Mouse (Mus musculus) lung, adult 2 months (tissue): ENCODE measurements around the gene Nrxn3. TPM values are rescaled to one million over a fixed set of nuclear protein-coding genes. Genes with fewer than 3 reads are reported as not detected.

Experiments used
- DNase-seq: peaks from one replicate; pipeline ENCODE4 v3.0.0; 2022
- H3K4me1 ChIP-seq: fragments of 200-500 bp; 2 replicates; pipeline ENCODE4 v1.6.1; 2011; ENCODE audit warnings: low read length; ENCODE audit not compliant: control insufficient read depth, insufficient read depth
- H3K4me3 ChIP-seq: fragments of 200-500 bp; replicated peaks from 2 replicates; pipeline ENCODE3; 2011; ENCODE audit warnings: low read depth, mild to moderate bottlenecking, control low read depth, low read length; ENCODE audit errors: extremely low read depth
- CTCF ChIP-seq: fragments of 200-500 bp; IDR thresholded peaks from 2 replicates; pipeline ENCODE4 v1.5.1; 2011; ENCODE audit warnings: mild to moderate bottlenecking, low read length, control low read depth; ENCODE audit not compliant: insufficient read depth
- POLR2A ChIP-seq: fragments of 200-500 bp; IDR thresholded peaks from 2 replicates; pipeline ENCODE4 v1.6.1; 2011; ENCODE audit warnings: low read depth, mild to moderate bottlenecking, control low read depth, low read length, borderline replicate concordance; ENCODE audit errors: extremely low read depth
- WGBS: fragments of 180-500 bp; shearing (Covaris S2); methylation state at CpG from one replicate; pipeline ENCODE4 v1.1.7; 2018; 5-methylcytosine and 5-hydroxymethylcytosine counted together
- polyA plus RNA-seq: library from polyadenylated mRNA; depleted of rRNA; stranded (reverse); fragments of >200 nt; gene quantifications from 2 replicates; pipeline ENCODE4 v1.2.3, GENCODE M21; 2012

Gene Nrxn3
- polyA plus RNA-seq, 1 experiment, result 0.30 TPM

DNA sequence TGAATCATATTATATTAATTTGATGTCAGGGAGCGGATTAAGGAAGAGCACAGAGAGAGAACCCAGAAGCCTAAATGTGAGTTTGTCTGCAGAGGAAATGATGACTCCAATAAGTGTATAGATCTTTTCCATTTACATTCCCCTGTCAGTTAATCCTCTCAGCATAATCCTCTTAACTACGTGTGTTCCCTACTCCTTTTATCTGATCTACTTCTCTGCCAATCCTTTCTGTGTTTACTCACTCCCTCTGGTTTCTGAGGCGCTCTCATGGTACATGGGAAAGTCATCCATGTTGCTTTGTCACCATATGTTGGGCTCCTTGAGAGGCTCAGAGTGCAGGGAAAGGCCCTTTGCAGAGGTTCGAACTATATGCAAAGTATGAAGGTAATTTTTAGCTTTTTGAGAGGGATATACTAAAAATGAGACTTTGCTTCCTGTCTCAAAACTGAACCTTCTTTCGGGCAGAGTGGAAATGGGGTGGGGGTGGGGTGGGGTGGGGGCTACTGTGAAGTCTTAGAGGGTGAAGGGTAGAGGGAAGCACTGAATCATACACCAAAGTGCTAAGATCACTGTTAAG, 350.6 kb downstream of the Nrxn3 start:
- TF ChIP-seq CTCF (no peak), POLR2A (no peak)
- 60% methylated on average over 5 of the region's 5 CpGs for WGBS
- Histone ChIP-seq H3K4me3 (no peak overlapping the region), H3K4me1 (no peaks in the 10 kb centered on the region)
- DNase-seq, result no peak

DNA sequence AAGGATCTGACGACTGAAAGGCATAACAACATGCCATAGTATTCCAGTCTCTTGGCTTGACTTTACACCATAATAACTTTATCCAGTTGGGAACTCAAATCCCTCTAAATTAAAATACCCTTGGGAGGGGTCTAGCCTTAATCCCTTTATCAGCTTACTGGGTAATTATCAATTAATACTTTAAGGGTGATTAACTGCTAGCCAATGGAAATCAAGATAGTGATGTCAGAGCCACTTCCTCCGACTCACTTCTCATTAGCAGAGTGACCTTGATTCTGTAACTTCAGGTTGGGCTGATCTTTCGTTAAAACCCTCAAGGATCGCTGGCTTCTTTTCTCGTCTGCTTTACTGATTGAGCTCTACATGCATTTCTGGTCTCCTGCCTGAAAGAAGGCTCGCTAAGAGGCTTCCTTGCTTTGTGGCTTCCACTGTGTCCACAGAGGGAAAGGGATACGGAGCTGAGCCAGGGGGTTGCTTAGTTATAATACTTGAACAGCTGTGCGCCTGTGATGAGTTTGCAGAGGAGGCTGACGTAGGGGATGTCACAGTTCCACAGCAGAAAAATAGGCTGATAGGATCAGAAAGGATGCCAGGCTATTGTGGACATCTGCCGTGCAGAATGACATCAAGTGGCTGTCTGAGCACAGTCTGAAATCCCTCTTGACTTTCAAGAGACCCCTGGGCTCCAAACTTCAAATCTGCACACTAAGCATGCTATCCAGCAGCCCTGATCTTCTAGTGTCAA, 352.0 kb downstream of the Nrxn3 start:
- Histone ChIP-seq H3K4me3 (no peak overlapping the region), H3K4me1 (no peaks in the 10 kb centered on the region)
- TF ChIP-seq CTCF (no peak), POLR2A (no peak)
- WGBS, result 44% methylated on average over 10 of the region's 10 CpGs
- DNase-seq, result no peak

DNA sequence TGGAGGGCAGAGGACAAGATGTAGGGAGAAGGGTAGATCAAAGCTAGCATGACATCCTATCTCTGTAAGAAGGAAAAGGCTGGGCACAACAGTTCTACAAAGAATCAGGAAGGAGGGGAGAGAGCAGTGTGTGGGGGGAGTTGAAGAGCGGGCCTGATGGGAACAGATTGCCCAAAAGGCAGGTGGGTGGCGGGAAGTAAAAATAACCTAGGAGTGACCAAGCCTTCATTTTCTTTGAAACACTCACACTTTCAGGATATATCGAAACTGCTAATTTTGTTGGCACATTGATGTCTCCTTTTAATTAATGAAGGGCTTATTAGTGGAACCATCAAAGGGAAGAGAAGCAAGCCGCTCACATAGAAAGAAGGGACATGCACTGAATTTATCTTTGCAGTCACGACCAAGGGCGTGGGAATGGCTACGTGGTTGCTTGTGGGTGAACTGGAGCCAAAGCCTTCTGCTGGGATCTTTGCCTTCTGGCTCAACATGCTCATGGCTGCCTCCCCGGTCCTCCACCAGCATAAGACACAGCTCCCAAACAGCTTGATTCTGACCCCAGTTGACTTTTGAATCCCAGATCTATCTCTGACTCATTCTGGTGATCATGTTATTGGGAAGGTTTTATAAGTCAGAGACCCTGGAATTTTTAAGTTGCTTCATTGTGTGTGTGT, 371.3 kb downstream of the Nrxn3 start:
- no peak for DNase-seq
- no peak overlapping the region for H3K4me3 ChIP-seq
- no peak for TF ChIP-seq CTCF
- TF ChIP-seq POLR2A, result no peak
- 72% methylated on average over 8 of the region's 8 CpGs for WGBS
- H3K4me1 ChIP-seq, result no peaks in the 10 kb centered on the region

DNA sequence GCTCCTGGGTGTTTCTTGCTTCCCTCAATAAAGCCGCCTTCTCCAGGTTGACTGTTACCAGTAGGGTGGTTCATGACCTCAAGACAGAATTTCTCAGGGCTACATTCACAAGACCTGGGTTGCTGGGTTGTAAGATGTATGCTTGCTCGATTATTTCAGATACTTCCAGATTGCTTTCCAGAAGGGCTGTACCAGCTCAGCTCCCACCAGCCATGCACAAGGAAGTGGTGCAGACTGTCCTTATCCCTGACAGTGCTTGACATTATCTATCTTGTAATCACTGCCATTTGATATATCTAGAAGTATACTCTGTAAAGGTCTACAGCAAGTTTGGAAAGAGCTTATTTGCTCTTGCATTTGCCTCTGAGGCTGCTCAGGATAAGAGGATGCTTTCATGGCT, 374.9 kb downstream of the Nrxn3 start:
- no peak for TF ChIP-seq CTCF
- no peak for TF ChIP-seq POLR2A
- no peak for DNase-seq

DNA sequence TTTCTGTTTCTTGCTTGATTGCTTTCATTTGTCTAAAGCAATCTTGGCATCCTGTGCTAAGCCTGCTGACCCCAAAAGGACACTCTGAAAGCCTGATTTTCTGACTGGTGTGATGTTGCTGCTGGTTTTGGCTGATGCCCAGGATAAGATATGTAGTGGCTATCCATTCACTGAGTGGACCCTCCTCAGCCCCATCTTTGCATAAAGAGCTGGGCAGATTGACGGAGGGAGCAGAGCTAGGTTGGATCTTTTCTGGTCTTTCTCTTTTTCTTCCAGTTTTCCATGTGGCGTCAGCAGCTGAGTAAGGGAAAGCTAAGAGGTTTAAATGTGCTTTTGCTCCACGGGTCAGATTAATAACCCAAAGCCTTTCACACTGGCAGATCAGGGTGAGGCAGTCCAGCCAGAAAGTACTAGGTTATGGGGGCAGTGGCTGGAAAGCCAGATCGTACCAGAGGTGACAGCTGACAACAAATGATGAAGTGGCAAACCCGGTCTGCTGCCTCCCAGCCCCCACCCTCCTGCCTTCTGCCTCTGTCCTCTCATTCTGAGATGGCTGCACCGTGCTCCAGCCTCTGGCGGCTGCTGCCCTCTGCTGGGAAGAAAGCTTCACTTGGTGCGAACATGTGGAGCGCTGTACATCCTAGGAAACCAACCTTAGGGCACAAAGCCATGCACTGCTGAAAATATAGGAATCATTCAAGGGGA, 383.5 kb downstream of the Nrxn3 start:
- 12% methylated on average over 9 of the region's 9 CpGs for WGBS
- peak; percentile 39 for DNase-seq
- TF ChIP-seq POLR2A (no peak), CTCF (peak; percentile 51)
- Histone ChIP-seq H3K4me3 (no peak overlapping the region), H3K4me1 (no peaks in the 10 kb centered on the region; the same call in 1 of the 2 replicates)

More for the DNA sequence above, 374.9 kb downstream of the Nrxn3 start:
- Histone ChIP-seq H3K4me1 (no peaks in the 10 kb centered on the region), H3K4me3 (no peak overlapping the region)
- WGBS, result 75% methylated on average over 2 of the region's 2 CpGs

DNA sequence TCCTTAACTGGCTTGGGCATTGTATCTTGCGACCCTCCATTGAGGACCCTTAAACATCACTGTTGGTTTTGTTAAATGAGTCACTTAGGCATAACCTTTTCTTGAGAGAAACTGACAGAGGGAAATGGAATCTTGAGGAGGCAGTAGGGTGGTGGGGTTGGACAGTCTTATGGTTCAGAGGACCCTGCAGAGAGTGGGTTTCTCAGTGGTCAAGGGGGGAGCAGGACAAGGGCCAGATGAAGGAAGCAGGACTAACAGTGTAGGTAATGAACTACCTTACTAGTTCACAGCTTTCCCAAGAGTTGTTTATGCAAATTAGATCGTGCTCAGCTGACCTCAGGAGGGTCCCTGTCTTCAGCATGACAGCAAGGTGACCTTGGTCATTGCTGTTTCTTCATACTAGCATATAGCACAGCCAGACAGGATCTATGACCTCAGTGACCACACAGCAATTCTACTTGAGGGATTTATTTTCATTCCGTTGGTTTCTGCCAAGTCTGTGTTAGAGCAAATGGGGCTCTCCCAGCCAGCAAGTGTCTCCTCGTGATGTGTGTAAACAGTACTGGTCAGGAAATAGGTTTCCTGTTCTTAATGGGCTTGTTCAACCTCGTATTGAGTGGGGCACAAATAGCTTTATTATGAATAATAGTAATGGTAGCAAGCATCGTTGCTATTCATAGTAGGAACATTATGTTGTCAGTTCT, 384.4 kb downstream of the Nrxn3 start:
- 28% methylated on average over 6 of the region's 6 CpGs for WGBS
- TF ChIP-seq CTCF, result no peak
- no peak for TF ChIP-seq POLR2A
- H3K4me3 ChIP-seq, result no peak overlapping the region
- DNase-seq, result peak; percentile 5
- no peaks in the 10 kb centered on the region; the same call in 1 of the 2 replicates for H3K4me1 ChIP-seq

DNA sequence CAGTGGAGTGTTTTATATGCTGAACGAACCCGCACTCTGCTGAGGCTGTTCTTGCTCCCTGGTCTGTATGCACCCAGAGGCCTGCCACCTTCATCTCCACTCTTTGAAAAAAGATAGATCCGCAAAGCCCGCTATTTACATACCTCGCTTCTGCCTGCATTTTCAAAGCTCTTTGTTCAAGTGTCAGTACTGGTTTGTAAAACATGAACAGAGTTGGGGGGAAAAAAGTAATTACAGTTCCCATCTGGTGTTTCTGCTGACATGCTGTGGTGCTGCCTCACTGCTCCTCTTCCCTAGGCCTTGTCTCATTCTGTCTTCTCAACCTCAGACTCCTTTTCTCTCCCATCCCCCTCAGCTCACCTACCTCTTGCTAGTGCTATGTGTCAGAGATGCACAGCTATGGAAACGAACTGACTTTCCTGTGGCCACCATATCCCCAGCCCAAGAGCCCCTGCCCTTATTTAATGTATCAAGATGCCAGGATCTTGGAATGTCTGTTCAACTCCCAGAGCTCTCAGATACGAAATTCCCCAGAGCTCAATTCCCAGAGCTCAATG, 387.2 kb downstream of the Nrxn3 start:
- H3K4me3 ChIP-seq, result no peak overlapping the region
- 75% methylated on average over 7 of the region's 7 CpGs for WGBS

DNA sequence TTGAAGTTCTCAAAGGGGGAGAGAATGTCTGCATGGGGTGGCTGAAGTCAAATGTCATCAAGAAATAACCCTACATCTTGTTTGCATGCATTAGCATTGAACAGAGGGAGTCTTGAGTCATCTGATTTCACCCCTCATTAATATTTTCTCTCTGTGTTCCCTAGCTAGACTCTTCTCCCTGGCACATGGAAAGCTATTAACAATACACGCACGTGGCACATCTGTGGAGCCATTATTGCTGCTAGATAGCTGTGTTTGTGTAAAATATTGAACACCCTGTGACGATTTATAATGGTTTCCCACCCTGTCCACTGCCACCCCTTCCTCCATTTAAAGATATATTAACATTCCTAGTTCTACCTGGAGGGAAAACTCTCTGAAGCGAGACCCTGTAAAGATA, 405.9 kb downstream of the Nrxn3 start:
- WGBS, result 72% methylated on average over 4 of the region's 4 CpGs
- DNase-seq, result no peak
- H3K4me1 ChIP-seq, result no peaks in the 10 kb centered on the region
- TF ChIP-seq POLR2A, result no peak
- TF ChIP-seq CTCF, result no peak
- H3K4me3 ChIP-seq, result no peak overlapping the region

More for the DNA sequence above, 387.2 kb downstream of the Nrxn3 start:
- H3K4me1 ChIP-seq, result no peaks in the 10 kb centered on the region; the same call in 1 of the 2 replicates
- DNase-seq, result no peak
- TF ChIP-seq CTCF (no peak), POLR2A (no peak)
